10 mouse cellular contexts compared by ENCODE assay signal in genomic region chr4:56944286-56944685, GRCm38 (mm10). TPM values are rescaled to one million over a fixed set of nuclear protein-coding genes. Genes with fewer than 3 reads are reported as not detected.
DNase-seq lines count a peak whose midpoint lies in the region; ATAC-seq lines count a peak whose summit lies in the region.
"Had no signal": no experiment of that assay in that cellular context is flagged by ENCODE, and none has a peak within 500 bp of the region (broad histone marks: within the 10 kb centered on the region; RNA-seq: fewer than 3 reads in every experiment).

No protein-coding gene starts in this region.

- DNase-seq in cerebellum, postnatal 10 days, result peak; percentile 29 to 31
- no peak for DNase-seq in cerebellum, adult 9-10 months
- DNase-seq in 3T3-L1 (ENCODE audit: low read depth, low spot score), result peak; percentile 66
- peak; percentile 20 for DNase-seq in c-Kit-positive CD71-negative TER-119-negative erythroid progenitor cells, embryonic 14.5 days (ENCODE audit: low read depth)
- DNase-seq in left cerebral cortex, adult 8-10 months (ENCODE audit: low spot score in 2 of 2), result no peak

- H3K9me3 ChIP-seq in intestine, embryonic 16.5 days (ENCODE audit: control insufficient read depth, low read length), result no peaks in the 10 kb centered on the region
- no peaks in the 10 kb centered on the region for H3K9me3 ChIP-seq in forebrain, embryonic 12.5 days
- no peaks in the 10 kb centered on the region for H3K9me3 ChIP-seq in forebrain, embryonic 16.5 days (ENCODE audit: control insufficient read depth, low read length)
- H3K9me3 ChIP-seq: neural tube, embryonic 13.5 days had no signal

- 37% methylated on average over 4 of the region's 4 CpGs for WGBS in intestine, embryonic 16.5 days
- 78% methylated on average over 4 of the region's 4 CpGs for WGBS in forebrain, embryonic 12.5 days
- 70% methylated on average over 4 of the region's 4 CpGs for WGBS in forebrain, embryonic 16.5 days

- H3K4me3 ChIP-seq in intestine, embryonic 16.5 days (ENCODE audit: low read length), result no peak overlapping the region
- no peak overlapping the region for H3K4me3 ChIP-seq in forebrain, embryonic 12.5 days (replicated peaks)
- no peak overlapping the region for H3K4me3 ChIP-seq in forebrain, embryonic 16.5 days (replicated peaks; ENCODE audit: low read length)
- H3K4me3 ChIP-seq: neural tube, embryonic 13.5 days had no signal

- peak overlapping the region; percentile 23; the same call in 1 of the 2 replicates for H3K4me2 ChIP-seq in intestine, embryonic 16.5 days (ENCODE audit: low read depth, low read length)
- H3K4me2 ChIP-seq in forebrain, embryonic 12.5 days, result no peak overlapping the region
- H3K4me2 ChIP-seq in forebrain, embryonic 16.5 days (ENCODE audit: low read length), result no peak overlapping the region

- H3K27me3 ChIP-seq in intestine, embryonic 16.5 days (replicated peaks; ENCODE audit: control insufficient read depth, insufficient read depth, low read length), result no peaks in the 10 kb centered on the region
- peaks cover 3% of the 10 kb centered on the region; the same call in 1 of the 2 replicates for H3K27me3 ChIP-seq in forebrain, embryonic 12.5 days
- no peaks in the 10 kb centered on the region for H3K27me3 ChIP-seq in forebrain, embryonic 16.5 days (replicated peaks; ENCODE audit: control insufficient read depth, insufficient read depth, low read length)
- H3K27me3 ChIP-seq: neural tube, embryonic 13.5 days had no signal

- peaks cover 50% of the 10 kb centered on the region for H3K4me1 ChIP-seq in intestine, embryonic 16.5 days (ENCODE audit: control insufficient read depth, insufficient read depth, low read length)
- H3K4me1 ChIP-seq in forebrain, embryonic 12.5 days, result peaks cover 39% of the 10 kb centered on the region
- peaks cover 18% of the 10 kb centered on the region for H3K4me1 ChIP-seq in forebrain, embryonic 16.5 days (replicated peaks; ENCODE audit: control insufficient read depth, insufficient read depth, low read length)

- ATAC-seq in intestine, embryonic 16.5 days, result no peak
- ATAC-seq in forebrain, embryonic 12.5 days (ENCODE audit: low FRiP score), result no peak
- no peak for ATAC-seq in forebrain, embryonic 16.5 days

- H3K36me3 ChIP-seq in intestine, embryonic 16.5 days (ENCODE audit: control insufficient read depth, insufficient read depth, low read length), result no peaks in the 10 kb centered on the region
- H3K36me3 ChIP-seq in forebrain, embryonic 12.5 days (replicated peaks), result no peaks in the 10 kb centered on the region
- H3K36me3 ChIP-seq in forebrain, embryonic 16.5 days (ENCODE audit: control insufficient read depth, insufficient read depth), result no peaks in the 10 kb centered on the region
- H3K36me3 ChIP-seq: neural tube, embryonic 13.5 days had no signal

- H3K27ac ChIP-seq in intestine, embryonic 16.5 days (ENCODE audit: low read length), result peak overlapping the region; percentile 47; the same call in 1 of the 2 replicates
- no peak overlapping the region for H3K27ac ChIP-seq in forebrain, embryonic 12.5 days
- no peak overlapping the region for H3K27ac ChIP-seq in forebrain, embryonic 16.5 days (ENCODE audit: low read length)
- H3K27ac ChIP-seq: liver, embryonic 14.5 days; neural tube, embryonic 13.5 days had no signal

- H3K9ac ChIP-seq in intestine, embryonic 16.5 days (ENCODE audit: low read depth, low read length), result peak overlapping the region; percentile 3; the same call in 1 of the 2 replicates
- no peak overlapping the region for H3K9ac ChIP-seq in forebrain, embryonic 12.5 days
- no peak overlapping the region for H3K9ac ChIP-seq in forebrain, embryonic 16.5 days (replicated peaks; ENCODE audit: low read depth, low read length)
- H3K9ac ChIP-seq: liver, embryonic 14.5 days; neural tube, embryonic 13.5 days had no signal

RNA-seq across cellular contexts. Expression of gene Tmem245, which starts 3.0 kb away (rescaled TPM):
- polyA plus RNA-seq in intestine, embryonic 16.5 days (2015; fragmentation: Nextera tagmentation; extraction: Ambion mirVana), result 6.3 and 6.7 TPM in 2 replicates
- polyA plus RNA-seq in forebrain, embryonic 12.5 days (2016; fragmentation: Nextera tagmentation; extraction: Ambion mirVana), result 12.7 and 12.8 TPM in 2 replicates
- 10 to 100 TPM; 41.6 to 49.3 (median 45.9) TPM for total RNA-seq in left cerebral cortex, adult 8-10 months (2022)
- polyA plus RNA-seq in forebrain, embryonic 16.5 days (2015; fragmentation: Nextera tagmentation; extraction: Ambion mirVana), result 8.3 and 8.7 TPM in 2 replicates

RNA-seq across cellular contexts. Expression of gene Frrs1l, which starts 45.9 kb away (rescaled TPM):
- 0.39 and 0.43 TPM in 2 replicates for polyA plus RNA-seq in intestine, embryonic 16.5 days (2015; fragmentation: Nextera tagmentation; extraction: Ambion mirVana)
- 9.7 and 10.2 TPM in 2 replicates for polyA plus RNA-seq in forebrain, embryonic 12.5 days (2016; fragmentation: Nextera tagmentation; extraction: Ambion mirVana)
- total RNA-seq in left cerebral cortex, adult 8-10 months (2022), result 100 to 1,000 TPM; 181 to 223 (median 197) TPM
- polyA plus RNA-seq in forebrain, embryonic 16.5 days (2015; fragmentation: Nextera tagmentation; extraction: Ambion mirVana), result 25.3 and 28.6 TPM in 2 replicates

Comparison
In these comparisons a context has a peak if more than half of its experiments do, and no peak if none do; other contexts are left out.
1. DNase-seq: peak in cerebellum, postnatal 10 days (2 of 2), 3T3-L1 (single experiment) and c-Kit-positive CD71-negative TER-119-negative erythroid progenitor cells, embryonic 14.5 days (single experiment); none in cerebellum, adult 9-10 months (single experiment) and left cerebral cortex, adult 8-10 months (0 of 2).